Mouse (Mus musculus) central nervous system, embryonic 18 days (tissue): ENCODE data around the gene Slc7a10. TPM values are rescaled to one million over a fixed set of nuclear protein-coding genes. Genes with fewer than 3 reads are reported as not detected.

Source experiments
- polyA plus RNA-seq: library from polyadenylated mRNA; depleted of rRNA; stranded (reverse); fragments of >200 nt; gene quantifications from 2 replicates; pipeline ENCODE4 v1.2.3, GENCODE M21; 2012; rRNA removed

Gene Slc7a10
- 12.3 and 13.2 TPM in 2 replicates for polyA plus RNA-seq

DNA sequence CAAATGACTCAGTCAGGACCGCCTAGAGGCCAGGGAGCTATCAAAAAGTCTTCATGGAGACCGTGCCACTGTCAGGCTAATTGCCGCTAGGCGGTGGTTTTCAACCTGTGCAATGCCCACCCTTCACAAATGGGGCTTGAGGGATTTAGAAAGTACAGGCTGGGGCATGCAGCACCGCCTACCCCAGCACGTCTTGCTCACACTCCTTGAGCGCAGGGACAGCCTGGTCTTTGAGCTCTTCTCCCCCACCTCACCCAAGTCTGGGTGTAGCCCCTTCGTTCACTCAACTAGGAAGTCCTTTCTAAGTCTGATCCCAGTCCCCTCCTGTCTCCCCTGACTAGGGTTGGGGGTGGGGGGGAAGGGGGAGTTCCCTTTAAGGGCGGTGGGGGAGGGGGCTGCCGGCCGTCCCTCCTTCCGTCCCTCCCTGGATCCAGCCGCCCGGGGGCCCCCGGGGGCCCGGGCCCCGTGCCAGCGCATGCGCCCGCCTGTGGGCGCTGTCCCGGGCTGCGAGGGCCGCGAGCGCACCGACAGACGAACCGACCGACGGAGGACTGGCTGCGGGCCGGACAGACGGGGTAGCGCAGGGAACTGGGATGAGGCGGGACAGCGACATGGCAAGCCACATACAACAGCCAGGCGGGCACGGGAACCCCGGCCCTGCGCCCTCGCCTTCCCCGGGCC, at the start of gene Slc7a10:
Slc7a10 (plus strand) TSS at position 497 of the 681 bp plus-strand sequence.

DNA sequence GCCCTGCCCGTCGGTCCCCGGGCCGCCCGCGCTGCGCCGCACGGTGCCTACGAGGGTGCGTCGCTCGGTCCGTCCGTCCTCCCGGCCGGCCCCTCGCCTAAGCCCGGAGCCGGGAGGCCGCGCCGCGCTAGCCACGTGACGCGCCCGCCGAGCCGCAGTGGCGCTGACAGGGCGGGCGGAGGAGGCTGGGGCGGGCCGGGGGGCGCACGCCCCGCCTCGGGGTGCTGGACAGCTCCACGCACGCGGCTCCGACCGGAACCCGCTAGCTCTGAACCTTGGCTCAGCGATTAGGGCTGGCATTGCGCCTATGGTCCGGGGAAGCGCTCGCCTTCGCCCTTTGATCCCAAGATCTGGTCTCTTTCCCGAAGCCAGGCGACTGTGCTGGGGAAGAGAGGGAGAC, 29.0 kb downstream of the Slc7a10 start, which contains the start of gene Lrp3:
Lrp3 (minus strand) TSS at position 274 of the 400 bp plus-strand sequence.

Other genes starting within 250 kb of the Slc7a10 start
- 24.6 and 27.2 TPM in 2 replicates for gene Cebpg, start 129.8 kb upstream of the Slc7a10 start, polyA plus RNA-seq
- gene Cebpa, start 67.1 kb upstream of the Slc7a10 start, polyA plus RNA-seq: 1.9 and 2.3 TPM in 2 replicates
- 73.7 and 80.6 TPM in 2 replicates for gene Lrp3, start 29.1 kb downstream of the Slc7a10 start, polyA plus RNA-seq
- 18.7 and 20.1 TPM in 2 replicates for gene Gpatch1, start 132.1 kb downstream of the Slc7a10 start, polyA plus RNA-seq
- gene Rhpn2, start 147.8 kb downstream of the Slc7a10 start, polyA plus RNA-seq: 1.9 and 2.4 TPM in 2 replicates
- 6.9 and 7.3 TPM in 2 replicates for gene Faap24, start 210.5 kb downstream of the Slc7a10 start, polyA plus RNA-seq
- gene Cep89, start 210.7 kb downstream of the Slc7a10 start, polyA plus RNA-seq: 28.1 and 28.6 TPM in 2 replicates